Mouse (Mus musculus) forebrain, embryonic 16.5 days (tissue): Measurements from ENCODE around the gene Mrpl45. TPM values are rescaled to one million over a fixed set of nuclear protein-coding genes. Genes with fewer than 3 reads are reported as not detected.
"Not testable (repeated sequence)": the region's sequence is repeated elsewhere in the genome, so short reads cannot be mapped to it uniquely, and the experiment has no call there.

Source experiments
- ATAC-seq: fragments of 200-750 bp; cut with Nextera tagmentation; 2 replicates; pipeline ENCODE4 v1.8.0; 2017; ENCODE audit warnings: mild to moderate bottlenecking, moderate library complexity
- H3K27ac ChIP-seq: fragments of 300-500 bp; sonication (generic); 2 replicates; pipeline ENCODE4 v1.5.1; 2014; ENCODE audit warnings: low read length, control low read depth
- H3K27me3 ChIP-seq: fragments of 300-500 bp; sonication (generic); replicated peaks from 2 replicates; pipeline ENCODE4 v1.6.1; 2014; ENCODE audit warnings: low read length; ENCODE audit not compliant: control insufficient read depth, insufficient read depth
- H3K36me3 ChIP-seq: fragments of 300-500 bp; sonication (generic); 2 replicates; pipeline ENCODE4 v1.6.1; 2014; ENCODE audit not compliant: control insufficient read depth, insufficient read depth
- H3K4me1 ChIP-seq: fragments of 300-500 bp; sonication (generic); replicated peaks from 2 replicates; pipeline ENCODE4 v1.6.1; 2014; ENCODE audit warnings: low read length; ENCODE audit not compliant: control insufficient read depth, insufficient read depth
- H3K4me2 ChIP-seq: fragments of 300-500 bp; sonication (generic); 2 replicates; pipeline ENCODE4 v1.6.1; 2014; ENCODE audit warnings: mild to moderate bottlenecking, low read length, control low read depth
- H3K4me3 ChIP-seq: fragments of 300-500 bp; sonication (generic); replicated peaks from 2 replicates; pipeline ENCODE4 v1.5.1; 2014; ENCODE audit warnings: mild to moderate bottlenecking, low read length, control low read depth
- H3K9ac ChIP-seq: fragments of 300-500 bp; sonication (generic); replicated peaks from 2 replicates; pipeline ENCODE4 v1.6.1; 2014; ENCODE audit warnings: low read depth, low read length, control low read depth
- H3K9me3 ChIP-seq: fragments of 300-500 bp; sonication (generic); 2 replicates; pipeline ENCODE4 v1.6.1; 2016; ENCODE audit warnings: low read length; ENCODE audit not compliant: control insufficient read depth
- WGBS: fragments of 180-500 bp; shearing (Covaris S2); extraction: QIAGEN DNeasy Blood & Tissue Kit; methylation state at CpG from one replicate; pipeline ENCODE4 v1.1.7; 2014; 5-methylcytosine and 5-hydroxymethylcytosine counted together
- polyA plus RNA-seq: library from polyadenylated mRNA; unstranded; fragments of >200 nt; fragmentation: Nextera tagmentation; extraction: Ambion mirVana; gene quantifications from 2 replicates; pipeline ENCODE4 v1.2.1, GENCODE M21; 2015

Mrpl45 gene
- polyA plus RNA-seq, 1 experiment from 2014 or later, result 40.2 TPM

GRCm38 (mm10) chr11:97352935-97353597 is 37.5 kb downstream of the Mrpl45 start:
- H3K4me1 ChIP-seq, result peaks cover 10% of the 10 kb centered on the region
- no peak overlapping the region for H3K9ac ChIP-seq
- H3K4me3 ChIP-seq, result no peak overlapping the region
- H3K27me3 ChIP-seq, result no peaks in the 10 kb centered on the region
- H3K27ac ChIP-seq, result no peak overlapping the region
- no peaks in the 10 kb centered on the region for H3K36me3 ChIP-seq
- ATAC-seq, result no peak
- no peaks in the 10 kb centered on the region for H3K9me3 ChIP-seq
- H3K4me2 ChIP-seq, result no peak overlapping the region
- 82% methylated on average over 4 of the region's 4 CpGs for WGBS

- H3K9ac ChIP-seq, result no peak overlapping the region
- H3K9me3 ChIP-seq, result no peaks in the 10 kb centered on the region
- no peak for ATAC-seq
- no peaks in the 10 kb centered on the region for H3K36me3 ChIP-seq
- no peak overlapping the region for H3K4me3 ChIP-seq
- H3K27me3 ChIP-seq, result no peaks in the 10 kb centered on the region
- H3K27ac ChIP-seq, result no peak overlapping the region
- peaks cover 8% of the 10 kb centered on the region for H3K4me1 ChIP-seq
- 78% methylated on average over 2 of the region's 2 CpGs for WGBS
- no peak overlapping the region for H3K4me2 ChIP-seq
These were observed 39.1 kb downstream of the Mrpl45 start for GRCm38 (mm10) chr11:97354646-97355045.

GRCm38 (mm10) chr11:97355247-97355646 is 39.7 kb downstream of the Mrpl45 start:
- Histone ChIP-seq H3K9ac (no peak overlapping the region), H3K27ac (no peak overlapping the region), H3K36me3 (no peaks in the 10 kb centered on the region), H3K4me2 (no peak overlapping the region), H3K9me3 (no peaks in the 10 kb centered on the region), H3K4me1 (peaks cover 2% of the 10 kb centered on the region), H3K4me3 (no peak overlapping the region), H3K27me3 (no peaks in the 10 kb centered on the region)
- ATAC-seq, result no peak
- WGBS, result 88% methylated on average over 7 of the region's 7 CpGs

GRCm38 (mm10) chr11:97357663-97358062 is 42.1 kb downstream of the Mrpl45 start:
- H3K9me3 ChIP-seq, ATAC-seq, H3K27ac ChIP-seq, H3K36me3 ChIP-seq, H3K9ac ChIP-seq, H3K4me1 ChIP-seq, H3K4me2 ChIP-seq, H3K4me3 ChIP-seq, H3K27me3 ChIP-seq: not testable (repeated sequence)
- WGBS, result 15% methylated on average over 4 of the region's 6 CpGs

GRCm38 (mm10) chr11:97361948-97362648 is 46.6 kb downstream of the Mrpl45 start, which contains the start of gene Socs7:
Gene Socs7, plus strand, starts transcription at chr11:97362551.
- H3K4me1 ChIP-seq, result peaks cover 36% of the 10 kb centered on the region
- H3K4me3 ChIP-seq, result peak within 1 kb of the TSS; percentile 98
- WGBS, result under 1% methylated on average over 30 of the region's 81 CpGs
- peak within 1 kb of the TSS; percentile 83 for H3K4me2 ChIP-seq
- no peaks in the 10 kb centered on the region for H3K36me3 ChIP-seq
- no peaks in the 10 kb centered on the region for H3K27me3 ChIP-seq
- peak; percentile 97 for ATAC-seq
- peak within 1 kb of the TSS; percentile 87 for H3K27ac ChIP-seq
- no peaks in the 10 kb centered on the region for H3K9me3 ChIP-seq
- peak within 1 kb of the TSS; percentile 91 for H3K9ac ChIP-seq

- H3K4me1 ChIP-seq, result peaks cover 40% of the 10 kb centered on the region
- WGBS, result under 1% methylated on average over 28 of the region's 39 CpGs
- no peaks in the 10 kb centered on the region for H3K27me3 ChIP-seq
- peak overlapping the region; percentile 66 for H3K4me2 ChIP-seq
- no peaks in the 10 kb centered on the region for H3K9me3 ChIP-seq
- ATAC-seq, result no peak; the same call in none of the 2 replicates
- peak overlapping the region; percentile 80 for H3K27ac ChIP-seq
- peak overlapping the region; percentile 98 for H3K4me3 ChIP-seq
- H3K9ac ChIP-seq, result peak overlapping the region; percentile 91
- no peaks in the 10 kb centered on the region for H3K36me3 ChIP-seq
These were observed 47.1 kb downstream of the Mrpl45 start for GRCm38 (mm10) chr11:97362649-97362942.

- peak; percentile 5; the same call in 1 of the 2 replicates for ATAC-seq
- peaks cover 44% of the 10 kb centered on the region for H3K4me1 ChIP-seq
- under 1% methylated on average over 47 of the region's 49 CpGs for WGBS
These were observed 47.6 kb downstream of the Mrpl45 start for GRCm38 (mm10) chr11:97362943-97363643.

GRCm38 (mm10) chr11:97363644-97363995 is 48.1 kb downstream of the Mrpl45 start:
- H3K9ac ChIP-seq, result peak overlapping the region; percentile 91
- H3K4me3 ChIP-seq, result peak overlapping the region; percentile 98
- H3K27me3 ChIP-seq, result no peaks in the 10 kb centered on the region
- H3K4me1 ChIP-seq, result peaks cover 49% of the 10 kb centered on the region
- no peak for ATAC-seq
- no peaks in the 10 kb centered on the region for H3K36me3 ChIP-seq
- H3K27ac ChIP-seq, result no peak overlapping the region
- no peaks in the 10 kb centered on the region for H3K9me3 ChIP-seq
- H3K4me2 ChIP-seq, result peak overlapping the region; percentile 66
- 0% methylated on average over 7 of the region's 7 CpGs for WGBS

More at GRCm38 (mm10) chr11:97362943-97363643, 47.6 kb downstream of the Mrpl45 start:
- peak overlapping the region; percentile 80 for H3K27ac ChIP-seq
- peak overlapping the region; percentile 66 for H3K4me2 ChIP-seq
- no peaks in the 10 kb centered on the region for H3K36me3 ChIP-seq
- peak overlapping the region; percentile 98 for H3K4me3 ChIP-seq
- no peaks in the 10 kb centered on the region for H3K9me3 ChIP-seq
- peak overlapping the region; percentile 91 for H3K9ac ChIP-seq
- no peaks in the 10 kb centered on the region for H3K27me3 ChIP-seq

GRCm38 (mm10) chr11:97365556-97365955 is 50.0 kb downstream of the Mrpl45 start:
- Histone ChIP-seq H3K9me3 (no peaks in the 10 kb centered on the region), H3K27me3 (no peaks in the 10 kb centered on the region), H3K4me3 (peak overlapping the region; percentile 98; the same call in 1 of the 2 replicates), H3K27ac (no peak overlapping the region), H3K9ac (no peak overlapping the region), H3K36me3 (no peaks in the 10 kb centered on the region), H3K4me1 (peaks cover 60% of the 10 kb centered on the region), H3K4me2 (peak overlapping the region; percentile 66)
- ATAC-seq, result no peak
- WGBS, result 38% methylated on average over 1 of the region's 1 CpGs
